Mouse (Mus musculus): ENCODE results near the gene Phf14. TPM values are rescaled to one million over a fixed set of nuclear protein-coding genes. Genes with fewer than 3 reads are reported as not detected.
"Not testable (repeated sequence)": the region's sequence is repeated elsewhere in the genome, so short reads cannot be mapped to it uniquely, and the experiment has no call there.

The Phf14 gene
- total RNA-seq, 2 experiments from 2014 or later, result 86.9 to 87.2 TPM

- no peak for DNase-seq (ENCODE audit: low spot score in 2 of 2)
Measured at GRCm38 (mm10) chr6:12082531-12083216, 175.1 kb downstream of the Phf14 start.

- no peak for DNase-seq (ENCODE audit: low spot score in 2 of 2)
Measured at GRCm38 (mm10) chr6:12084721-12085120, 177.1 kb downstream of the Phf14 start.

- DNase-seq (ENCODE audit: low spot score in 2 of 2), result no peak
Measured at GRCm38 (mm10) chr6:12089439-12089992, 181.9 kb downstream of the Phf14 start.

GRCm38 (mm10) chr6:12095716-12096115 is 188.1 kb downstream of the Phf14 start:
- DNase-seq (ENCODE audit: low spot score in 2 of 2), result no peak

- no peak for DNase-seq (ENCODE audit: low spot score in 2 of 2)
Measured at GRCm38 (mm10) chr6:12097125-12097524, 189.5 kb downstream of the Phf14 start.

GRCm38 (mm10) chr6:12105144-12105543 is 197.5 kb downstream of the Phf14 start:
- DNase-seq (ENCODE audit: low spot score in 2 of 2), result no peak

- DNase-seq (ENCODE audit: low spot score in 2 of 2), result no peak
Measured at GRCm38 (mm10) chr6:12107326-12107725, 199.7 kb downstream of the Phf14 start.

- no peak for DNase-seq (ENCODE audit: low spot score in 2 of 2)
Measured at GRCm38 (mm10) chr6:12107786-12108185, 200.2 kb downstream of the Phf14 start.

GRCm38 (mm10) chr6:12116926-12117818 is 209.6 kb downstream of the Phf14 start:
- DNase-seq (ENCODE audit: low spot score in 2 of 2), result no peak

GRCm38 (mm10) chr6:12117819-12118570 is 210.4 kb downstream of the Phf14 start:
- no peak for DNase-seq (ENCODE audit: low spot score in 2 of 2)

GRCm38 (mm10) chr6:12122759-12123158 is 215.2 kb downstream of the Phf14 start:
- DNase-seq (ENCODE audit: low spot score in 2 of 2), result no peak

GRCm38 (mm10) chr6:12125031-12125803 is 217.6 kb downstream of the Phf14 start:
- DNase-seq (ENCODE audit: low spot score in 2 of 2), result peak in 1 of 2 experiments; percentile 27

GRCm38 (mm10) chr6:12126601-12127000 is 219.0 kb downstream of the Phf14 start:
- DNase-seq (ENCODE audit: low spot score in 2 of 2), result not testable (repeated sequence)

GRCm38 (mm10) chr6:12127287-12127686 is 219.7 kb downstream of the Phf14 start:
- no peak for DNase-seq (ENCODE audit: low spot score in 2 of 2)

Other genes starting within 250 kb of the Phf14 start
- gene Ndufa4, start 312 bp upstream of the Phf14 start, total RNA-seq (2021), result 100 to 1,000 TPM; 671 to 748 TPM

Data from adrenal gland, postnatal 4 days (tissue).